Mouse (Mus musculus) heart, embryonic 16.5 days (tissue): Measurements from ENCODE around the gene Lemd1. TPM values are rescaled to one million over a fixed set of nuclear protein-coding genes. Genes with fewer than 3 reads are reported as not detected.
A peak's percentile ranks its signal among the peaks of the same experiment; 100 is the strongest.

Experiments used
- ATAC-seq: fragments of 200-750 bp; cut with Nextera tagmentation; replicated peaks from 2 replicates; pipeline ENCODE4 v1.8.0; 2017; ENCODE audit warnings: moderate number of reproducible peaks; ENCODE audit not compliant: insufficient read depth, low FRiP score; ENCODE audit errors: extremely low read depth
- H3K27ac ChIP-seq: fragments of 300-500 bp; sonication (generic); 2 replicates; pipeline ENCODE4 v1.5.1; 2014; ENCODE audit warnings: mild to moderate bottlenecking, low read length, control low read depth, moderate library complexity
- H3K27me3 ChIP-seq: fragments of 300-500 bp; sonication (generic); 2 replicates; pipeline ENCODE4 v1.6.1; 2014; ENCODE audit warnings: low read length, mixed read lengths; ENCODE audit not compliant: control insufficient read depth, insufficient read depth
- H3K36me3 ChIP-seq: fragments of 300-500 bp; sonication (generic); 2 replicates; pipeline ENCODE4 v1.6.1; 2014; ENCODE audit not compliant: control insufficient read depth, insufficient read depth
- H3K4me1 ChIP-seq: fragments of 300-500 bp; sonication (generic); 2 replicates; pipeline ENCODE4 v1.6.1; 2014; ENCODE audit warnings: low read length, mixed read lengths; ENCODE audit not compliant: control insufficient read depth, insufficient read depth
- H3K4me2 ChIP-seq: fragments of 300-500 bp; sonication (generic); 2 replicates; pipeline ENCODE4 v1.6.1; 2014; ENCODE audit warnings: low read depth, mild to moderate bottlenecking, control low read depth, low read length
- H3K4me3 ChIP-seq: fragments of 300-500 bp; sonication (generic); 2 replicates; pipeline ENCODE4 v1.5.1; 2014; ENCODE audit warnings: mild to moderate bottlenecking, control low read depth, low read length
- H3K9ac ChIP-seq: fragments of 300-500 bp; sonication (generic); 2 replicates; pipeline ENCODE4 v1.6.1; 2014; ENCODE audit warnings: low read length, control low read depth
- H3K9me3 ChIP-seq: fragments of 300-500 bp; sonication (generic); replicated peaks from 2 replicates; pipeline ENCODE4 v1.6.1; 2016; ENCODE audit warnings: low read length; ENCODE audit not compliant: control insufficient read depth
- WGBS: fragments of 180-500 bp; shearing (Covaris S2); extraction: QIAGEN DNeasy Blood & Tissue Kit; methylation state at CpG from one replicate; pipeline ENCODE4 v1.1.7; 2014; 5-methylcytosine and 5-hydroxymethylcytosine counted together
- microRNA counts: library from miRNA; unstranded; fragments of <30 nt; microRNA quantifications from one replicate; lab custom pipeline; 2016
- microRNA-seq: library from miRNA; unstranded; fragments of <30 nt; microRNA quantifications from one replicate; pipeline ENCODE4, GENCODE M21; 2017
- polyA plus RNA-seq: library from polyadenylated mRNA; unstranded; fragments of >200 nt; fragmentation: Nextera tagmentation; extraction: Ambion mirVana; gene quantifications from 2 replicates; pipeline ENCODE4 v1.2.1, GENCODE M21; 2015

Lemd1 gene
- polyA plus RNA-seq, 1 experiment from 2014 or later, result not detected

DNA sequence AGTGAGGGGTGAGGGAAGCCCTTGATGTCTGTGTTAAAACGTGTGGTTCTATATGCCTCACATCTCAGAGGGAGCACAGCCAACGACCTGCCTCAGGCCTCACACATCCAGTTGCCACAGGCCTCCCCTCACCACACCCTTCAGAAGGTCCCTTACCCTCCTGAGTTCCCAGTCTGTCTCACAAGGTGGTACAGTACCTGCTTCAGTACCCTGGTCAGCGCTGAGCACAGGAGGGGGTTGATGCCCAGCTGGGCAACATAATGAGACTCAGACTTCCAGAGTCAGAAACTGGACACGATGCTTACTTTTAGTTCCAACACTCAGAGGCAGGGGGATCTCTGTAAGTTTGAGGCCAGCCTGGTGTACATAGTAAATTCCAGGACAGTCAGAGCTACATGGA lies 115.6 kb downstream of the Lemd1 start:
- Histone ChIP-seq H3K27ac (no peak overlapping the region), H3K27me3 (peaks cover 4% of the 10 kb centered on the region), H3K9me3 (no peaks in the 10 kb centered on the region), H3K36me3 (no peaks in the 10 kb centered on the region), H3K4me1 (peaks cover 13% of the 10 kb centered on the region), H3K4me2 (no peak overlapping the region), H3K4me3 (no peak overlapping the region), H3K9ac (no peak overlapping the region)
- WGBS, result 22% methylated on average over 4 of the region's 4 CpGs
- ATAC-seq, result no peak

DNA sequence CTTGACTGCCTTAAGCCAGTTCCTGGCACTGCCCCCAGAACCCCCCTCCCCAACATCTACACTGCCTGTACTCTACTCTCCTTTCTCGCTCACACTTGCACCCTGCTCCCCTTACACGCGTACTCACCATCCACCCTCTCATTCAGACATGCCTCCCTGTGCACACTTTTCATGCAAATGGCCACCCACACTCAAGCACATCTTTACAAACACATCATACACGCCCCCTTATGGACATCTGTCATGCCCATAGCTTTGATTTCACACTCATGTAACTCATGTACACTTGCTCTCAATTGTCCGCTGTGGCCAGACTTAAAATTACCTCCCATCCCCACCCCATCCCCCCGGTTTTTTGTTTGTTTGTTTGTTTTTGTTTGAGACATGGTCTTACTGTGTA lies 116.7 kb downstream of the Lemd1 start:
- H3K27ac ChIP-seq, result no peak overlapping the region
- peaks cover 21% of the 10 kb centered on the region for H3K4me1 ChIP-seq
- 83% methylated on average over 6 of the region's 6 CpGs for WGBS
- no peak overlapping the region for H3K4me3 ChIP-seq
- no peak overlapping the region for H3K4me2 ChIP-seq
- H3K9ac ChIP-seq, result no peak overlapping the region
- no peak for ATAC-seq
- peaks cover 4% of the 10 kb centered on the region for H3K27me3 ChIP-seq
- H3K36me3 ChIP-seq, result no peaks in the 10 kb centered on the region
- no peaks in the 10 kb centered on the region for H3K9me3 ChIP-seq

GRCm38 (mm10) chr1:132308674-132309073 lies 117.4 kb downstream of the Lemd1 start:
- peaks cover 21% of the 10 kb centered on the region for H3K4me1 ChIP-seq
- H3K9ac ChIP-seq, result no peak overlapping the region
- no peak overlapping the region for H3K4me3 ChIP-seq
- H3K36me3 ChIP-seq, result no peaks in the 10 kb centered on the region
- H3K27ac ChIP-seq, result no peak overlapping the region
- ATAC-seq, result no peak
- 70% methylated on average over 7 of the region's 7 CpGs for WGBS
- H3K9me3 ChIP-seq, result no peaks in the 10 kb centered on the region
- peaks cover 4% of the 10 kb centered on the region for H3K27me3 ChIP-seq
- H3K4me2 ChIP-seq, result no peak overlapping the region

MicroRNA genes within 50 kb of the gene (microRNA counts, 519-probe panel; counts per million panel counts)
- 1,466 counts per million, percentile 9 among the panel's probes with 10 or more counts for microRNA mmu-miR-135b (lab: Ali Mortazavi, UCI)

Small RNA genes within 50 kb of the gene (microRNA-seq; reads per million reads assigned to microRNA genes)
- gene Mir135b, result 106 reads per million, percentile 52 among the genes with 10 or more reads in this experiment

Other genes with a start within 250 kb of the Lemd1 start
- gene Slc45a3, start 228.5 kb upstream of the Lemd1 start, polyA plus RNA-seq, result 5.1 and 5.4 TPM in 2 replicates
- gene Elk4, start 183.8 kb upstream of the Lemd1 start, polyA plus RNA-seq, result 17.5 and 17.8 TPM in 2 replicates
- 8.5 and 10.0 TPM in 2 replicates for gene Mfsd4a, start 123.4 kb upstream of the Lemd1 start, polyA plus RNA-seq
- gene Cdk18, start 51.7 kb upstream of the Lemd1 start, polyA plus RNA-seq, result 1.7 and 2.2 TPM in 2 replicates
- gene AC124108.1, start within 50 bp of the Lemd1 start, polyA plus RNA-seq, result 0.04 TPM in 1 of 2 replicates, not detected in the other
- gene Gm10188, start 38.3 kb downstream of the Lemd1 start, polyA plus RNA-seq, result not detected in 2 replicates
- 0.49 and 0.62 TPM in 2 replicates for gene Klhdc8a, start 107.2 kb downstream of the Lemd1 start, polyA plus RNA-seq
- gene Nuak2, start 124.7 kb downstream of the Lemd1 start, polyA plus RNA-seq, result 3.4 and 4.3 TPM in 2 replicates
- gene Tmcc2, start 199.8 kb downstream of the Lemd1 start, polyA plus RNA-seq, result 10.6 and 11.1 TPM in 2 replicates
- gene Dstyk, start 226.1 kb downstream of the Lemd1 start, polyA plus RNA-seq, result 9.1 and 10.5 TPM in 2 replicates